Mouse (Mus musculus) inflammation-experienced regulatory T-cells, adult 16 weeks (primary cell): ENCODE results near the gene Esyt1. TPM values are rescaled to one million over a fixed set of nuclear protein-coding genes. Genes with fewer than 3 reads are reported as not detected.

Experiments used
- polyA plus RNA-seq: library from polyadenylated mRNA; unstranded; fragments of 100-300 nt; shearing (Covaris generic); gene quantifications from one replicate; pipeline ENCODE4 v1.2.1, GENCODE M21; 2017

The Esyt1 gene
- polyA plus RNA-seq, result 212 TPM

GRCm38 (mm10) chr10:128525671-128526308 lies at the start of gene Esyt1:
Gene Esyt1 (minus strand): TSS chr10:128525871.

GRCm38 (mm10) chr10:128565788-128566531 lies 40.3 kb upstream of the Esyt1 start, which contains the start of gene Pa2g4:
Gene Pa2g4 (minus strand): TSS chr10:128565987.

GRCm38 (mm10) chr10:128548947-128549681 lies 23.4 kb upstream of the Esyt1 start, which contains the start of gene Rpl41:
Gene Rpl41 (minus strand): TSS chr10:128549305.

GRCm38 (mm10) chr10:128547361-128548032 lies 21.8 kb upstream of the Esyt1 start, which contains the start of gene Zc3h10:
Gene Zc3h10 (minus strand): TSS chr10:128547774.

GRCm38 (mm10) chr10:128498590-128498989 lies 27.1 kb downstream of the Esyt1 start, which contains the start of gene Myl6b:
Gene Myl6b (minus strand): TSS chr10:128498685.

GRCm38 (mm10) chr10:128493695-128494666 lies 31.7 kb downstream of the Esyt1 start, which contains the start of gene Myl6:
Gene Myl6 (minus strand): TSS chr10:128494145.

Other genes with a start within 250 kb of the Esyt1 start
- gene Il23a, start 227.1 kb downstream of the Esyt1 start, polyA plus RNA-seq, result not detected
- 54.5 TPM for gene Pan2, start 222.5 kb downstream of the Esyt1 start, polyA plus RNA-seq
- 151 TPM for gene Cnpy2, start 203.4 kb downstream of the Esyt1 start, polyA plus RNA-seq
- 200 TPM for gene Cs, start 188.1 kb downstream of the Esyt1 start, polyA plus RNA-seq
- gene Coq10a, start 156.9 kb downstream of the Esyt1 start, polyA plus RNA-seq, result 12.5 TPM
- gene Ankrd52, start 148.8 kb downstream of the Esyt1 start, polyA plus RNA-seq, result 2.0 TPM
- 0.71 TPM for gene Slc39a5, start 124.6 kb downstream of the Esyt1 start, polyA plus RNA-seq
- 130 TPM for gene Nabp2, start 114.4 kb downstream of the Esyt1 start, polyA plus RNA-seq
- gene Rnf41, start 114.2 kb downstream of the Esyt1 start, polyA plus RNA-seq, result 58.1 TPM
- gene Smarcc2, start 66.6 kb downstream of the Esyt1 start, polyA plus RNA-seq, result 143 TPM
- 1,346 TPM for gene Myl6, start 31.7 kb downstream of the Esyt1 start, polyA plus RNA-seq
- gene Myl6b, start 27.2 kb downstream of the Esyt1 start, polyA plus RNA-seq, result 5.6 TPM
- gene Zc3h10, start 21.9 kb upstream of the Esyt1 start, polyA plus RNA-seq, result 40.2 TPM
- 2,472 TPM for gene Rpl41, start 23.4 kb upstream of the Esyt1 start, polyA plus RNA-seq
- gene Pa2g4, start 40.1 kb upstream of the Esyt1 start, polyA plus RNA-seq, result 35.3 TPM
- gene Erbb3, start 63.8 kb upstream of the Esyt1 start, polyA plus RNA-seq, result 12.6 TPM
- gene Rps26, start 100.9 kb upstream of the Esyt1 start, polyA plus RNA-seq, result 590 TPM
- gene Ikzf4, start 120.1 kb upstream of the Esyt1 start, polyA plus RNA-seq, result 171 TPM
- gene Suox, start 148.2 kb upstream of the Esyt1 start, polyA plus RNA-seq, result 61.8 TPM
- gene Rab5b, start 170.4 kb upstream of the Esyt1 start, polyA plus RNA-seq, result 56.8 TPM
- gene Pmel, start 178.3 kb upstream of the Esyt1 start, polyA plus RNA-seq, result 4.6 TPM
- gene Cdk2, start 179.2 kb upstream of the Esyt1 start, polyA plus RNA-seq, result 47.2 TPM
- 706 TPM for gene Dgka, start 219.0 kb upstream of the Esyt1 start, polyA plus RNA-seq
- 31.6 TPM for gene Pym1, start 222.0 kb upstream of the Esyt1 start, polyA plus RNA-seq